Mouse (Mus musculus): ENCODE results near the gene Dnttip2. TPM values are rescaled to one million over a fixed set of nuclear protein-coding genes. Genes with fewer than 3 reads are reported as not detected.
"Not testable (repeated sequence)": the region's sequence is repeated elsewhere in the genome, so short reads cannot be mapped to it uniquely, and the experiment has no call there.

Dnttip2 gene
- polyA plus RNA-seq, 1 experiment from 2014 or later = 78.5 TPM

- no peak for ATAC-seq (replicated peaks; ENCODE audit: low FRiP score, low TSS enrichment, low read depth)
- 76% methylated on average over 10 of the region's 10 CpGs for WGBS
- Histone ChIP-seq H3K9me3 (ENCODE audit: control insufficient read depth, low read length) (no peaks in the 10 kb centered on the region), H3K9ac (ENCODE audit: low read length) (peak overlapping the region; percentile 93), H3K36me3 (ENCODE audit: control insufficient read depth, insufficient read depth, low read length) (peaks cover 50% of the 10 kb centered on the region), H3K4me2 (ENCODE audit: low read length) (peak overlapping the region; percentile 83), H3K27ac (ENCODE audit: low read depth) (no peak overlapping the region), H3K4me3 (ENCODE audit: low read depth, low read length) (peak overlapping the region; percentile 99), H3K27me3 (replicated peaks; ENCODE audit: control insufficient read depth, insufficient read depth, low read length) (no peaks in the 10 kb centered on the region), H3K4me1 (replicated peaks; ENCODE audit: control insufficient read depth, insufficient read depth, low read length) (peaks cover 26% of the 10 kb centered on the region)
- no peak for DNase-seq (ENCODE audit: low spot score)
These were observed 923 bp downstream of the Dnttip2 start for GRCm38 (mm10) chr3:122275111-122275510.

DNA sequence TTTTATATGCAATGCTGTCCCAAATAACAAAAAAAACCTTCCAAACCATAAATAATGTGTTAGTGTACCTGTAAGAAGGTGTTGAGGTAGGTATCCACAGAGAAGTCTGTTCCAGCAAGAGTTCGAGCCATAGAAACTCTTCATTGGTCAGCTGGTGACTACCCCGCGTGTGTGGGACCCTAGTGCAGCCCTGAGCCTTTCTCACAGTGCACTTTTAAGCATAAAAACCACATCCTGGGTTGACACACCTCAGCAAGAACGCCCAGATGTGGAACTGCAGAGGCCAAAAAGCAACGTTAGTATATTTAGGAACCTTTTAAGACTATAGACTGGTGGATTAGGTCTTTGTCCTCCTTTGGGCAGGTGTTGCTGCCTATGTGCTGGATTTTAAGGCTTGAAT lies 13.0 kb downstream of the Dnttip2 start:
- Histone ChIP-seq H3K27me3 (replicated peaks; ENCODE audit: control insufficient read depth, insufficient read depth, low read length) (no peaks in the 10 kb centered on the region), H3K4me1 (replicated peaks; ENCODE audit: control insufficient read depth, insufficient read depth, low read length) (peaks cover 3% of the 10 kb centered on the region), H3K27ac (ENCODE audit: low read depth) (no peak overlapping the region), H3K4me2 (ENCODE audit: low read length) (no peak overlapping the region), H3K36me3 (ENCODE audit: control insufficient read depth, insufficient read depth, low read length) (peaks cover 38% of the 10 kb centered on the region), H3K9ac (ENCODE audit: low read length) (no peak overlapping the region), H3K4me3 (ENCODE audit: low read depth, low read length) (no peak overlapping the region), H3K9me3 (ENCODE audit: control insufficient read depth, low read length) (no peaks in the 10 kb centered on the region)
- WGBS = 86% methylated on average over 5 of the region's 5 CpGs
- ATAC-seq (replicated peaks; ENCODE audit: low FRiP score, low TSS enrichment, low read depth) (no peak), DNase-seq (ENCODE audit: low spot score) (no peak)

GRCm38 (mm10) chr3:122288613-122289195 lies 14.5 kb downstream of the Dnttip2 start:
- Histone ChIP-seq H3K4me2 (ENCODE audit: low read length) (no peak overlapping the region), H3K27ac (ENCODE audit: low read depth) (no peak overlapping the region), H3K4me3 (ENCODE audit: low read depth, low read length) (no peak overlapping the region; the same call in 1 of the 2 replicates), H3K9ac (ENCODE audit: low read length) (no peak overlapping the region), H3K9me3 (ENCODE audit: control insufficient read depth, low read length) (no peaks in the 10 kb centered on the region), H3K36me3 (ENCODE audit: control insufficient read depth, insufficient read depth, low read length) (peaks cover 23% of the 10 kb centered on the region), H3K4me1 (replicated peaks; ENCODE audit: control insufficient read depth, insufficient read depth, low read length) (peaks cover 8% of the 10 kb centered on the region), H3K27me3 (replicated peaks; ENCODE audit: control insufficient read depth, insufficient read depth, low read length) (no peaks in the 10 kb centered on the region)
- WGBS = 82% methylated on average over 5 of the region's 5 CpGs
- ATAC-seq (replicated peaks; ENCODE audit: low FRiP score, low TSS enrichment, low read depth) (no peak), DNase-seq (ENCODE audit: low spot score) (no peak)

DNA sequence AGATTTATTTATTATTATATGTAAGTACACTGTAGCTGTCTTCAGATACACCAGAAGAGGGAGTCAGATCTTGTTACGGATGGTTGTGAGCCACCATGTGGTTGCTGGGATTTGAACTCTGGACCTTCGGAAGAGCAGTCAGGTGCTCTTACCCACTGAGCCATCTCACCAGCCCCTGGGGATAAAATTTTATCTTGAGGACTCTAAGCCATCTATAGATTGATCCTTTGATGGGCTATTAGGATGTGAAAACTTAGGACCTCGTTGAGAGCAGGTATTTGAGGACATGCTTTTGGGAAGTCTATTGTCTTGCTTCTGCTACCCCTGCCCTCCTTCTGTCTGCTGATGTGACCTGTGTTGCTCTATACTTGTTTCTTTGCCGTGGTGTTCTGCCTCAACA lies 15.2 kb downstream of the Dnttip2 start:
- not testable (repeated sequence) for H3K27ac ChIP-seq (ENCODE audit: low read depth); H3K9me3 ChIP-seq (ENCODE audit: control insufficient read depth, low read length); DNase-seq (ENCODE audit: low spot score); H3K27me3 ChIP-seq (replicated peaks; ENCODE audit: control insufficient read depth, insufficient read depth, low read length); H3K4me1 ChIP-seq (replicated peaks; ENCODE audit: control insufficient read depth, insufficient read depth, low read length); H3K9ac ChIP-seq (ENCODE audit: low read length); H3K4me3 ChIP-seq (ENCODE audit: low read depth, low read length); H3K4me2 ChIP-seq (ENCODE audit: low read length); ATAC-seq (replicated peaks; ENCODE audit: low FRiP score, low TSS enrichment, low read depth)
- WGBS = 75% methylated on average over 3 of the region's 4 CpGs
- H3K36me3 ChIP-seq (ENCODE audit: control insufficient read depth, insufficient read depth, low read length) = peaks cover 17% of the 10 kb centered on the region

DNA sequence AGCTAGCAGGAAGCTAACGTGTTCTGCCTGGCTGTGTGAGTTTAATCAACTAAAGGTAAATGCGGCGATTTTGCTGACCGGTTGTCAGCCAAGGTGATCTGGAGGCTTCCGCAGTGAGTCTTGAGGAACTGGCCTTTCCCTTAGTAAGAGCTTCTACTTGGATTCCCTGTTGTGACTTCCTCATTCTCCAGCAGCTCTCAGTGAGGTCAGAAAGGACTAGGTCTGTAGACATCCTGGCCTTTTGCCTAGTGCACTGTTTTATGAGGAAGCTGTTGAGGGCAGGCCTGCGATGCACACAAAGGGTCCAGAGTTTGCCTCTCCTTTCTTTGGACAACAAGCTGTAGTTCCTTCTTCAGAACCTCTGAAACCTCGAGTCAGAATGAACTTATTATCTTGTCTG lies 16.5 kb downstream of the Dnttip2 start:
- ATAC-seq (replicated peaks; ENCODE audit: low FRiP score, low TSS enrichment, low read depth) (no peak), DNase-seq (ENCODE audit: low spot score) (no peak)
- H3K9ac ChIP-seq (ENCODE audit: low read length) = no peak overlapping the region
- WGBS = 74% methylated on average over 7 of the region's 7 CpGs
- no peak overlapping the region for H3K4me3 ChIP-seq (ENCODE audit: low read depth, low read length)
- no peak overlapping the region for H3K27ac ChIP-seq (ENCODE audit: low read depth)
- H3K4me2 ChIP-seq (ENCODE audit: low read length) = no peak overlapping the region
- peaks cover 4% of the 10 kb centered on the region for H3K36me3 ChIP-seq (ENCODE audit: control insufficient read depth, insufficient read depth, low read length)
- H3K4me1 ChIP-seq (replicated peaks; ENCODE audit: control insufficient read depth, insufficient read depth, low read length) = peaks cover 8% of the 10 kb centered on the region
- no peaks in the 10 kb centered on the region for H3K9me3 ChIP-seq (ENCODE audit: control insufficient read depth, low read length)
- H3K27me3 ChIP-seq (replicated peaks; ENCODE audit: control insufficient read depth, insufficient read depth, low read length) = no peaks in the 10 kb centered on the region

GRCm38 (mm10) chr3:122291828-122292227 lies 17.6 kb downstream of the Dnttip2 start:
- 51% methylated on average over 12 of the region's 12 CpGs for WGBS
- Histone ChIP-seq H3K4me1 (replicated peaks; ENCODE audit: control insufficient read depth, insufficient read depth, low read length) (peaks cover 8% of the 10 kb centered on the region), H3K27ac (ENCODE audit: low read depth) (peak overlapping the region; percentile 96; the same call in 1 of the 2 replicates), H3K27me3 (replicated peaks; ENCODE audit: control insufficient read depth, insufficient read depth, low read length) (no peaks in the 10 kb centered on the region), H3K4me2 (ENCODE audit: low read length) (peak overlapping the region; percentile 89; the same call in 1 of the 2 replicates), H3K9ac (ENCODE audit: low read length) (no peak overlapping the region; the same call in 1 of the 2 replicates), H3K36me3 (ENCODE audit: control insufficient read depth, insufficient read depth, low read length) (no peaks in the 10 kb centered on the region), H3K9me3 (ENCODE audit: control insufficient read depth, low read length) (no peaks in the 10 kb centered on the region), H3K4me3 (ENCODE audit: low read depth, low read length) (no peak overlapping the region)
- no peak for ATAC-seq (replicated peaks; ENCODE audit: low FRiP score, low TSS enrichment, low read depth)
- no peak for DNase-seq (ENCODE audit: low spot score)

- peaks cover 8% of the 10 kb centered on the region for H3K4me1 ChIP-seq (replicated peaks; ENCODE audit: control insufficient read depth, insufficient read depth, low read length)
- peak; percentile 86 for ATAC-seq (replicated peaks; ENCODE audit: low FRiP score, low TSS enrichment, low read depth)
- H3K36me3 ChIP-seq (ENCODE audit: control insufficient read depth, insufficient read depth, low read length) = no peaks in the 10 kb centered on the region
- peak overlapping the region; percentile 90 for H3K9ac ChIP-seq (ENCODE audit: low read length)
- H3K9me3 ChIP-seq (ENCODE audit: control insufficient read depth, low read length) = no peaks in the 10 kb centered on the region
- WGBS = 8% methylated on average over 54 of the region's 54 CpGs
- H3K4me2 ChIP-seq (ENCODE audit: low read length) = peak overlapping the region; percentile 89
- H3K4me3 ChIP-seq (ENCODE audit: low read depth, low read length) = peak overlapping the region; percentile 82
- H3K27me3 ChIP-seq (replicated peaks; ENCODE audit: control insufficient read depth, insufficient read depth, low read length) = no peaks in the 10 kb centered on the region
- DNase-seq (ENCODE audit: low spot score) = peak; percentile 100
- H3K27ac ChIP-seq (ENCODE audit: low read depth) = peak overlapping the region; percentile 96
These were observed 18.4 kb downstream of the Dnttip2 start for GRCm38 (mm10) chr3:122292300-122293222.

DNA sequence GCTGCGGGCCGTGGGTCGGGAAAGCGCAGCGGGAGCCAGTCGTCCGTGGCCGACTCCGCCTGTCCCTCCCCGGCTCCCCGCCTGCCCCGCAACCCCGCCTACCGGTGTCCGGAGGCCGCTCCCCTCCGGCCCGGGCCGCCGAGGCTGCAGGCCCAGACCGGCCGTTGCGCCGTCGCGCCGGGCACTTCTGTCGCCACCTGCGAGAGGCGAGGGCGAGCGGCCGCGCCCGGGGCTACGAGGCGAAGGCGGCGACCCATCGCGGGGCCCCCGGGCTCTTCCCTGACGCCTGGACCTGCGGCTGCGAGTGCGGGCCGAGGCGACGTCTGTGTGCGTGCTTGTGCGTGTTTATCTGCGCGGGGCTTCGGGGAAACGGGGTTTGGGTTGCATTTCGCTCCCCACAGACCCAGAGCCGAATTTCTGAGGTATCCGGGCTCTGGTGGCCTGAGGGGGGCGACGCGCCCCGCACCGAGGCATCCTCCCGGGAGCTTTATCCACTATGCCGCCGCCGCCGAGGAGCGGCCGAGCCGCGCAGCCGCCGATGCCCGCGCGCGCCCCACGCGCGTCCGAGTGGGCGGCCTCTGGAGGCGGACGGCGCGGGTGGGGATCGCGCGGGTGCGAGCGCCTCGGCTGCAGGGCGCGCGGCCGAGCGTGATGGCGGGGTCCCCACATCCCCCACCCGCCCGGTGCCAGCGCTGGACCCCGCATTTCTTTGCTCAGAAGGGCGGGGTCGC lies 19.2 kb downstream of the Dnttip2 start:
- H3K4me3 ChIP-seq (ENCODE audit: low read depth, low read length) = peak overlapping the region; percentile 82
- WGBS = under 1% methylated on average over 95 of the region's 105 CpGs
- no peaks in the 10 kb centered on the region for H3K36me3 ChIP-seq (ENCODE audit: control insufficient read depth, insufficient read depth, low read length)
- H3K4me1 ChIP-seq (replicated peaks; ENCODE audit: control insufficient read depth, insufficient read depth, low read length) = peaks cover 8% of the 10 kb centered on the region
- no peaks in the 10 kb centered on the region for H3K9me3 ChIP-seq (ENCODE audit: control insufficient read depth, low read length)
- DNase-seq (ENCODE audit: low spot score) = peak; percentile 86
- H3K4me2 ChIP-seq (ENCODE audit: low read length) = peak overlapping the region; percentile 89
- no peaks in the 10 kb centered on the region for H3K27me3 ChIP-seq (replicated peaks; ENCODE audit: control insufficient read depth, insufficient read depth, low read length)
- H3K9ac ChIP-seq (ENCODE audit: low read length) = peak overlapping the region; percentile 90
- ATAC-seq (replicated peaks; ENCODE audit: low FRiP score, low TSS enrichment, low read depth) = peak; percentile 83
- H3K27ac ChIP-seq (ENCODE audit: low read depth) = peak overlapping the region; percentile 96
